Mouse (Mus musculus) small intestine, adult 2 months (tissue): ENCODE results near the gene Ankrd66. TPM values are rescaled to one million over a fixed set of nuclear protein-coding genes. Genes with fewer than 3 reads are reported as not detected.

Source experiments
- H3K27ac ChIP-seq: fragments of 200-500 bp; 2 replicates; pipeline ENCODE4 v1.5.1; 2012; ENCODE audit warnings: low read depth, low read length, control low read depth, inconsistent platforms; ENCODE audit not compliant: insufficient read depth
- H3K27me3 ChIP-seq: fragments of 200-500 bp; 2 replicates; pipeline ENCODE4 v1.6.1; 2012; ENCODE audit warnings: mild to moderate bottlenecking, moderate library complexity, low read length, inconsistent platforms; ENCODE audit not compliant: control insufficient read depth, insufficient read depth
- H3K36me3 ChIP-seq: fragments of 200-500 bp; 2 replicates; pipeline ENCODE4 v1.6.1; 2012; ENCODE audit warnings: mild to moderate bottlenecking, low read length, control low read depth, inconsistent platforms; ENCODE audit not compliant: control insufficient read depth, insufficient read depth
- H3K4me1 ChIP-seq: fragments of 200-500 bp; 2 replicates; pipeline ENCODE4 v1.6.1; 2012; ENCODE audit warnings: low read length, inconsistent platforms, mixed read lengths; ENCODE audit not compliant: control insufficient read depth, insufficient read depth, insufficient read length
- H3K4me3 ChIP-seq: fragments of 200-500 bp; 2 replicates; pipeline ENCODE4 v1.5.1; 2012; ENCODE audit warnings: low read depth, mild to moderate bottlenecking, control low read depth, inconsistent platforms, low read length, moderate library complexity
- CTCF ChIP-seq: fragments of 200-500 bp; IDR thresholded peaks from 2 replicates; pipeline ENCODE4 v1.5.1; 2012; ENCODE audit warnings: low read depth, mild to moderate bottlenecking, control low read depth, inconsistent platforms, low read length, moderate library complexity, mixed read lengths; ENCODE audit not compliant: insufficient replicate concordance, insufficient read length; ENCODE audit errors: extremely low read depth
- POLR2A ChIP-seq: fragments of 200-500 bp; IDR thresholded peaks from 2 replicates; pipeline ENCODE4 v1.6.1; 2012; ENCODE audit warnings: low read depth, mild to moderate bottlenecking, control low read depth, inconsistent platforms, low read length, moderate library complexity
- WGBS: fragments of 180-500 bp; shearing (Covaris S2); methylation state at CpG from one replicate; pipeline ENCODE4 v1.1.7; 2018; 5-methylcytosine and 5-hydroxymethylcytosine counted together
- polyA plus RNA-seq: library from polyadenylated mRNA; depleted of rRNA; stranded (reverse); fragments of >200 nt; gene quantifications from 2 replicates; pipeline ENCODE4 v1.2.3, GENCODE M21; 2012; rRNA removed

Gene Ankrd66
- 0.06 TPM in 1 of 2 replicates, not detected in the other for polyA plus RNA-seq

DNA sequence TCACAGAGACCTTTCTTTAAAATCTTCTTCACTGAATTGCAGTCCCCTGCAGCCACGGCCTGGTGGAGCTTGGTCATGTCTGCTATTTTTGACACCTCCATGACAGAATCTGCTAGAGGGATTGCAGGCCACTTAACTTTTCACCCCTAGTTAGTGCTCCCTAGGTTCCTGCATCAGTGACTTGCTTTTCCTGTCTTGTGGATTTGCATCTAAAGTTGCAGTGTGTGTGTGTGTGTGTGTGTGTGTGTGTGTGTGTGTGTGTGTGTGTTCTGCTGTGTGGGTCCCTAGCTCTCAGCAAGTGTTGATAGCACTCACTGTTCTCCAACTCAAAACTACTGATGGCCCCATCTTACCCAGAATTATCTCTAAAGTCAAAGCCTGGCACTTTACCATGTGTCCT lies at the start of gene Ankrd66:
Gene Ankrd66 (minus strand): TSS at position 101 of the 400 bp plus-strand sequence.
- H3K27me3 ChIP-seq, result no peaks in the 10 kb centered on the region
- WGBS, result 75% methylated on average over 1 of the region's 1 CpGs
- H3K36me3 ChIP-seq, result no peaks in the 10 kb centered on the region
- H3K4me3 ChIP-seq, result no peak within 1 kb of the TSS
- H3K27ac ChIP-seq, result no peak within 1 kb of the TSS
- TF ChIP-seq CTCF (no peak), POLR2A (no peak)
- no peaks in the 10 kb centered on the region; the same call in 1 of the 2 replicates for H3K4me1 ChIP-seq

DNA sequence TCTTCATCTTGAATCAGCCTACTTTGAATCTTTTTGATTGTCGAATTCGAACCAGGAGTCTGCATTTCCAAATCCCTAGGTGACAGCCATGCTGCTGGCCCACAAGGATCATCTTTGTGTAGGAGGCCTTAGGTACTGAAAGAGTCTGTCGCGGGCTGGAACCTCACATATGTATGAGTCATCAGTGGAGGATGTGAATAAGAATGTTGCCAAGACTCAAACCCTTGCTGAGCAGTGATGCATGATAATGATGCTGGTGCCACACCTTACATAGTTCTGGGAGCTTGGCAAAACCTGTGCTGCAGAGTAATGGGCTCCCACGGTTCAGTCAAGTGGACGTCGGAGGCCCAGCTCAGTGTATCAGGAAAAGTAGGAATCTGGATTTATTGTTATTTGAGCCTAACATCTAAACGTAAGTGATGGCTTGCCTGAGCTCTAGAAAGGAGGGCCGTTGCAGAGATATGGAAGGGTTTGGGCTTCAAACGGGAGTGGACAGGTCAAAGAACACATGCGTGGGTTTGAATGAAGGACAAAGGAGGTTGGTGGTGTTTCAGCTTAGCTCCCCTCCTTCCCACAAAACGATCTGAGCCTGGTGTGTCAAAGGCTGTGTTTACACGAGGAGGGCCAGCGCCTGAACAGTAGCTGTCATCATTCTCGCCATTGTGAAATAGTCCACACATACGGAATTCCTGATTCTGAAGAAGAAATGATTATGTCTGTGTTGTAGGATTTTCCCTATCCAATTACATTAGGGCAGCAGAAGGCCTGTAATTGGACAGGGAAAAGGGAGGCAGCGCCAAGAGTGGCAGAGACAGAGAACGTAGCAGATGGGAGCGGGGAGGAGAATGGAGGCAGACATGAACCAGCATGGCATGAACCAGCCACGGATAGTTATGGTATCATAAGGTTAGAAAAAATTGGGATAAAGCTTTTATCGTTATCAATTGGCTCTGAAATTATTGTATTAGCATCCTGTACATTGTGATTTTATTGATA lies 49.2 kb upstream of the Ankrd66 start:
- Histone ChIP-seq H3K27ac (no peak overlapping the region), H3K4me3 (no peak overlapping the region), H3K27me3 (no peaks in the 10 kb centered on the region), H3K4me1 (no peaks in the 10 kb centered on the region), H3K36me3 (no peaks in the 10 kb centered on the region)
- WGBS, result 84% methylated on average over 21 of the region's 21 CpGs
- TF ChIP-seq CTCF (no peak), POLR2A (no peak)

- no peak for TF ChIP-seq POLR2A
- no peak for TF ChIP-seq CTCF
- Histone ChIP-seq H3K4me1 (no peaks in the 10 kb centered on the region), H3K4me3 (no peak overlapping the region), H3K27me3 (no peaks in the 10 kb centered on the region), H3K27ac (no peak overlapping the region), H3K36me3 (no peaks in the 10 kb centered on the region)
- WGBS, result 83% methylated on average over 5 of the region's 5 CpGs
Measured at GRCm38 (mm10) chr17:43590531-43590930, 47.1 kb upstream of the Ankrd66 start.

GRCm38 (mm10) chr17:43589750-43590149 lies 46.3 kb upstream of the Ankrd66 start:
- TF ChIP-seq POLR2A, result no peak
- no peak for TF ChIP-seq CTCF
- no peaks in the 10 kb centered on the region for H3K4me1 ChIP-seq
- no peaks in the 10 kb centered on the region for H3K36me3 ChIP-seq
- no peaks in the 10 kb centered on the region for H3K27me3 ChIP-seq
- H3K27ac ChIP-seq, result no peak overlapping the region
- no peak overlapping the region for H3K4me3 ChIP-seq
- 66% methylated on average over 6 of the region's 6 CpGs for WGBS

DNA sequence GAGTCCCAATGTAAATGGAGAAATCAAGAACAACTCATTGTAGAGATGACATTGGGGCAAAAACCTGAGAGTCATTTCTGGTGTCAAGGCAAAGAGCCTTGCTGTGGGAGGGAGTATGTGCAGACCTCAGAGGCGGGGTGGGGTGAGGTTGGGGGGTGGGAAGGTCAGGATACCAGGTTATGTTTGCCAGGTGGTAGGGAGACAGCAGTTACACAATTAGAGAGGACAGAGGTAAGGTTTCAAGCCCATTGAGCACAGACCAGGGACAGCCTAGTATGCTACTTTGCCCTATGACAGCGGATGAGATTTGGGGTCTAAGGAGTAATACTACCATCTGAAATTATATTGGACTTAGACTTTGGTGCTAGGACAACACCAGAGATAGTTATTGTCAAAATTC lies 43.8 kb upstream of the Ankrd66 start:
- Histone ChIP-seq H3K36me3 (no peaks in the 10 kb centered on the region), H3K27ac (no peak overlapping the region), H3K27me3 (no peaks in the 10 kb centered on the region), H3K4me3 (no peak overlapping the region), H3K4me1 (peaks cover 5% of the 10 kb centered on the region; the same call in 1 of the 2 replicates)
- 84% methylated on average over 2 of the region's 2 CpGs for WGBS
- TF ChIP-seq POLR2A (no peak), CTCF (no peak)

- Histone ChIP-seq H3K4me3 (no peak overlapping the region), H3K36me3 (no peaks in the 10 kb centered on the region), H3K27ac (no peak overlapping the region), H3K4me1 (peaks cover 5% of the 10 kb centered on the region; the same call in 1 of the 2 replicates), H3K27me3 (no peaks in the 10 kb centered on the region)
- no peak for TF ChIP-seq POLR2A
- no peak for TF ChIP-seq CTCF
- 72% methylated on average over 7 of the region's 7 CpGs for WGBS
Measured at GRCm38 (mm10) chr17:43584771-43585170, 41.3 kb upstream of the Ankrd66 start.

DNA sequence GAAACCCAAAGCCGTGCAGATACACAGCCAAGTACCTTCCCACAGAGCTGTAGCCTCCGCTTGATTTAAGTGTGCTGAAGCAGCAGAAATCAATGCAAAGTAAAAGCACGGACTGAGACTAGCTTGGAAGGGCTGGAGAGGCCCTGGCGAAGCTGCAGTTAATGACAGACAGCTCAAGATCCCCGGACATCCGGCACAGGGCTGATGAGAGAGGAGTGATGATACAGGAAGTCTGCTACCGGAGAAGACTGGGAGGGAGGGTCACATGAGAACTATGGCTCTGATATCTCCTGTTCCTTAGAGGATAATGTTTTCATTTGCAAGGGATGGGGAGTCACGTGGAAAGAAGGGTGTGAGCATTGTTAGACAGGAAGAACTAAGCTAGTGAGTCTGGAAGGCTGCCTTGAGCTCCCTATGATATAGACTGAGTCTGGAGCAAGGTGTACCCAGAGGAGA lies 37.6 kb upstream of the Ankrd66 start:
- no peak for TF ChIP-seq POLR2A
- peaks cover 5% of the 10 kb centered on the region; the same call in 1 of the 2 replicates for H3K4me1 ChIP-seq
- no peaks in the 10 kb centered on the region for H3K36me3 ChIP-seq
- H3K27ac ChIP-seq, result no peak overlapping the region
- no peaks in the 10 kb centered on the region for H3K27me3 ChIP-seq
- H3K4me3 ChIP-seq, result no peak overlapping the region
- 22% methylated on average over 8 of the region's 8 CpGs for WGBS
